Mouse (Mus musculus) intestine, postnatal 0 days (tissue): ENCODE data around the gene Gm20683. TPM values are rescaled to one million over a fixed set of nuclear protein-coding genes. Genes with fewer than 3 reads are reported as not detected.
A peak's percentile ranks its signal among the peaks of the same experiment; 100 is the strongest.

Experiments used
- ATAC-seq: fragments of 200-750 bp; cut with Nextera tagmentation; 2 replicates; pipeline ENCODE4 v1.8.0; 2017; ENCODE audit warnings: mild to moderate bottlenecking, moderate TSS enrichment, moderate library complexity
- H3K27ac ChIP-seq: fragments of 300-500 bp; sonication (generic); 2 replicates; pipeline ENCODE4 v1.5.1; 2014; ENCODE audit warnings: mild to moderate bottlenecking, low read depth, low read length, moderate library complexity
- H3K27me3 ChIP-seq: fragments of 300-500 bp; sonication (generic); replicated peaks from 2 replicates; pipeline ENCODE4 v1.6.1; 2014; ENCODE audit warnings: low read length, mixed read lengths; ENCODE audit not compliant: control insufficient read depth, insufficient read depth
- H3K36me3 ChIP-seq: fragments of 300-500 bp; sonication (generic); 2 replicates; pipeline ENCODE4 v1.6.1; 2014; ENCODE audit warnings: mild to moderate bottlenecking, moderate library complexity; ENCODE audit not compliant: control insufficient read depth, insufficient read depth
- H3K4me1 ChIP-seq: fragments of 300-500 bp; sonication (generic); replicated peaks from 2 replicates; pipeline ENCODE4 v1.6.1; 2014; ENCODE audit warnings: antibody characterized with exemption, low read length, mixed read lengths; ENCODE audit not compliant: control insufficient read depth, insufficient read depth
- H3K4me2 ChIP-seq: fragments of 300-500 bp; sonication (generic); replicated peaks from 2 replicates; pipeline ENCODE4 v1.6.1; 2014; ENCODE audit warnings: low read depth, mild to moderate bottlenecking, moderate library complexity
- H3K4me3 ChIP-seq: fragments of 300-500 bp; sonication (generic); 2 replicates; pipeline ENCODE4 v1.5.1; 2014; ENCODE audit warnings: low read depth, low read length
- H3K9ac ChIP-seq: fragments of 300-500 bp; sonication (generic); 2 replicates; pipeline ENCODE4 v1.6.1; 2014; ENCODE audit warnings: mild to moderate bottlenecking, low read depth, low read length
- H3K9me3 ChIP-seq: fragments of 300-500 bp; sonication (generic); 2 replicates; pipeline ENCODE4 v1.6.1; 2016; ENCODE audit warnings: mixed run types; ENCODE audit not compliant: control insufficient read depth
- CTCF ChIP-seq: sonication (generic); IDR thresholded peaks from 2 replicates; pipeline ENCODE4 v1.5.1; 2016; ENCODE audit warnings: low read depth, mild to moderate bottlenecking, control low read depth, antibody characterized with exemption, moderate library complexity
- WGBS: fragments of 180-500 bp; shearing (Covaris S2); extraction: QIAGEN DNeasy Blood & Tissue Kit; methylation state at CpG from one replicate; pipeline ENCODE4 v1.1.7; 2014; 5-methylcytosine and 5-hydroxymethylcytosine counted together
- polyA plus RNA-seq: library from polyadenylated mRNA; unstranded; fragments of >200 nt; fragmentation: Nextera tagmentation; extraction: Ambion mirVana; gene quantifications from 2 replicates; pipeline ENCODE4 v1.2.1, GENCODE M21; 2015

The Gm20683 gene
- polyA plus RNA-seq, 1 experiment from 2014 or later: 0.90 TPM

DNA sequence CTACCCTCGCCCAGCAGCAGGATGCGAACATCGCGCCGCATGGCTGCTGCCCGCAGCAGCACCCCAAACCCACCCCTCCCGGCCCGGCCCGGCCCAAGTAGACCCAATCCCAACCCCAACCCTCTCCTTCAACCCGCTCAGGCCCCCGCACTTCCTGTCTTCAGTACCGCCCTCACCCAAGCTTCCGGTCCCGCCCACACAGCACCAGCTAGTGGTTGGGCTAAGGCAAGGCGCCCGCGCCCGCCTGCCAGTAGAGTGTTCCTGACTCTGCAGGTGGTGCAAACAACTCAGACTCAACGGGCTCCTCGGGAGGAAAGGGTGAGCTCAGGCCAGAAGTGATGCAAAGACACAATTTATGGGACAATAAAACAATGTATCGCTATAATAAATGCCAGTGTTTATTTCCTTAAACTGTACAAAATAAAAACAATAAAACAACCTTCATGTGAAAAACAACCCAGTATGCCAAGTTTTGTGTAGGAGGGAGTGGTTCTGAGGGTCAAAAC is 2.9 kb upstream of the Gm20683 start, which contains the start of gene Rhot2:
TSS of gene Rhot2 (minus strand) at position 456 of the 506 bp plus-strand sequence.
- Histone ChIP-seq H3K27ac (peak within 1 kb of the TSS; percentile 92), H3K4me2 (peak within 1 kb of the TSS; percentile 95), H3K27me3 (no peaks in the 10 kb centered on the region), H3K9ac (peak within 1 kb of the TSS; percentile 78), H3K4me3 (peak within 1 kb of the TSS; percentile 79), H3K36me3 (peaks cover 31% of the 10 kb centered on the region), H3K9me3 (no peaks in the 10 kb centered on the region), H3K4me1 (0 out of 2 replicates have a peak, but pooled peaks cover 3% of the 10 kb centered on the region)
- TF ChIP-seq CTCF: peak; percentile 77
- ATAC-seq: peak; percentile 85
- 1% methylated on average over 18 of the region's 21 CpGs for WGBS

DNA sequence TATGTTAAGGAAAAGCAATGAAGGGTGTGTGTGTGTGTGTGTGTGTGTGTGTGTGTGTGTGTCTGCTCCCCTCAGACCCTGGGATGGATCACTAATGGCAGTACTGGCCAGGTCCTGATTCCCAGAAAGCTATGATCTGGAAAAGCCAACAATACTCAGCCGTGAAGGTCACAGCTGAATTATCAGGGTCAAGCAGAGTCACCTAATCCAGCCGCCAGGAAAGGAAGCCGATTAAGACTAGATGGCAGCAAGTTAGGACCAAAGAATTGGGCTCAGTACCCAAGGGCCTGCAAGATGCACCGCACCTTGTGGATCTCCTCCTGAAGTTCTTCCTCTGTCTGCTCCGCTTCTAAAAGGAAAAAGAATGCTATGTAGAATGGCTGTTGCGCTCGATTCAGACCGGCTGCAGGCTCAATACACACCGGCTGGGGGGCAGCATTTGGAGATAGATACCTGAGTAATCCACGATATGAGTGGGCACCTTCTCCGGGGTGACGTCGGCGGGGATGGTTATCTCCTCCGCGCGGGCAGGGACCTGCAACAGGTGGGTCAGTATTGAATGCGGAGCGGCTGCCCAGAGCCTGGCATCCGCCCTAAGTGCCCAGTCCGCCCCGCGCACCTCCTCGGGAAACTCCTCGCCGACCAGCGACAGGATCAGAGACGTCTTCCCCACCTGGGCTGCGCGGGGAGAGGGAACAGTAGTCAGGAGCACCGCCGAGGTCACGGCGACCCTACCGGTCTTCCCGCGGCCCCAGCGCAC is 2.3 kb upstream of the Gm20683 start:
- H3K9ac ChIP-seq: peak overlapping the region; percentile 78
- no peaks in the 10 kb centered on the region for H3K27me3 ChIP-seq
- H3K4me2 ChIP-seq: peak overlapping the region; percentile 95
- ATAC-seq: peak; percentile 19; the same call in 1 of the 2 replicates
- H3K9me3 ChIP-seq: no peaks in the 10 kb centered on the region
- H3K27ac ChIP-seq: peak overlapping the region; percentile 92
- H3K4me1 ChIP-seq: peaks cover 3% of the 10 kb centered on the region; the same call in 1 of the 2 replicates
- no peak for TF ChIP-seq CTCF
- peaks cover 34% of the 10 kb centered on the region for H3K36me3 ChIP-seq
- H3K4me3 ChIP-seq: peak overlapping the region; percentile 79
- 2% methylated on average over 37 of the region's 38 CpGs for whole genome bisulfite sequencing

DNA sequence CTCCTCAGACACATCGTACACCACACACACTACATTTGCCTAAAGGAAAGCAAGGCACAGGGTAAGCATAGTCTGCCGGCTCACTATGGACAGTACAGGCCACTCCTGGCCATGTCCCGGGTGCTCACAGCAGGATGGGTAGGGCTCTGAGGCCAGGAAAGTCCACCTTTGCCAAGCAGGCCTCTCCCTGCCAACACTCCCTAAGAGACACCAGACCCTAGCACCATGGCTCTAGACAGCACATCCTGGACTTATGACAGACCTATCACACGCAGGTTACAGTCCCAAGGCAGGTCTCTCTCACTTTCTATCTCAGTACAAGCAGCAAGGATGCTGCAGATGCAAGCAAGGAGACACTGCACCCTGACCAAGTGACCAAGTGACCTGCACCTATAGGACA is 1.6 kb upstream of the Gm20683 start:
- Histone ChIP-seq H3K9ac (no peak overlapping the region), H3K4me1 (peaks cover 3% of the 10 kb centered on the region; the same call in 1 of the 2 replicates), H3K4me3 (peak overlapping the region; percentile 79), H3K9me3 (no peaks in the 10 kb centered on the region), H3K36me3 (peaks cover 35% of the 10 kb centered on the region), H3K4me2 (peak overlapping the region; percentile 95), H3K27ac (peak overlapping the region; percentile 11; the same call in 1 of the 2 replicates), H3K27me3 (no peaks in the 10 kb centered on the region)
- TF ChIP-seq CTCF: no peak
- 81% methylated on average over 4 of the region's 4 CpGs for WGBS
- no peak for ATAC-seq

DNA sequence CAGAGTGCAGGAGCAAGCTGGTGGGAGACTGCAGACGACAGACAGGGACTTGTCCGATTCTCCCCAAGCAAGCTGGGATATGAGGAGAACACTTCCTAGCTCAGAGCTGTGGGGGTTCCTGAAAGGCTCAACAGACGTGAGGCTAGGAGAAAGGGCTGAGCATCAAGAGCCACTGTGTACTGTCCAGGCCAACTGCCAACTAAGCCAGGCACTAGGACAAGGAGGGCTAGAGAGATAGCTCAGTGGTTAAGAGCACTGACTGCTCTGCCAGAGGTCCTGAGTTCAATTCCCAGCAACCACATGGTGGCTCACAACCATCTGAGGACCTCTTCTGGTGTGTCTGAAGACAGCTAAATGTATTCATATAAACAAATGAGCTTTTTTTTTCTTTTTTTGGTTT is 946 bp upstream of the Gm20683 start:
- H3K4me3 ChIP-seq: no peak overlapping the region
- H3K27me3 ChIP-seq: no peaks in the 10 kb centered on the region
- peaks cover 3% of the 10 kb centered on the region; the same call in 1 of the 2 replicates for H3K4me1 ChIP-seq
- no peak overlapping the region for H3K27ac ChIP-seq
- no peak overlapping the region for H3K4me2 ChIP-seq
- TF ChIP-seq CTCF: no peak
- ATAC-seq: no peak
- H3K9ac ChIP-seq: no peak overlapping the region
- WGBS: 77% methylated on average over 3 of the region's 3 CpGs
- peaks cover 38% of the 10 kb centered on the region for H3K36me3 ChIP-seq
- H3K9me3 ChIP-seq: no peaks in the 10 kb centered on the region

DNA sequence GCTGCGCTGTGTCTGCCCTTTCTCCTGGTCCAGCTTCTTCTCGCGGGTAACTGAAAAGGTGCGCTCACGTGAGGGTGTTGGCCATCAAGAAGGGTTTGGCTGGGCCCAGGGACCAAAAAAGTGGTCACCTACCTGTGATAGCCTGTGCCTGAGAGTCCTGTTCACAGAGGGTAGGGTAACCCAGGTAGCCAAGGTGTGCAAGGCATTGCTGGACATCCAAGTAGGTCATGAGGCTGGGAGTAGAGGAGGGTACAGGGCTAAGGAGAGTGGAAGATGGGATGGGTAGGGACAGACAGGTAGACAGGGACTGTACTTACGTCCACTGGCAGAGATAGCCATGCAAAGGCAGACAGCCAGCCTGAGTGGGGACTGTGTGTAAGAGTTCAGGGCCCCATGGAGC is 1.0 kb downstream of the Gm20683 start:
- Histone ChIP-seq H3K9ac (no peak overlapping the region), H3K27me3 (no peaks in the 10 kb centered on the region), H3K4me2 (no peak overlapping the region; the same call in 1 of the 2 replicates), H3K9me3 (no peaks in the 10 kb centered on the region), H3K36me3 (peaks cover 42% of the 10 kb centered on the region), H3K4me3 (no peak overlapping the region), H3K27ac (peak overlapping the region; percentile 85; the same call in 1 of the 2 replicates), H3K4me1 (peaks cover 6% of the 10 kb centered on the region; the same call in 1 of the 2 replicates)
- WGBS: 96% methylated on average over 6 of the region's 6 CpGs
- no peak for TF ChIP-seq CTCF
- ATAC-seq: no peak

DNA sequence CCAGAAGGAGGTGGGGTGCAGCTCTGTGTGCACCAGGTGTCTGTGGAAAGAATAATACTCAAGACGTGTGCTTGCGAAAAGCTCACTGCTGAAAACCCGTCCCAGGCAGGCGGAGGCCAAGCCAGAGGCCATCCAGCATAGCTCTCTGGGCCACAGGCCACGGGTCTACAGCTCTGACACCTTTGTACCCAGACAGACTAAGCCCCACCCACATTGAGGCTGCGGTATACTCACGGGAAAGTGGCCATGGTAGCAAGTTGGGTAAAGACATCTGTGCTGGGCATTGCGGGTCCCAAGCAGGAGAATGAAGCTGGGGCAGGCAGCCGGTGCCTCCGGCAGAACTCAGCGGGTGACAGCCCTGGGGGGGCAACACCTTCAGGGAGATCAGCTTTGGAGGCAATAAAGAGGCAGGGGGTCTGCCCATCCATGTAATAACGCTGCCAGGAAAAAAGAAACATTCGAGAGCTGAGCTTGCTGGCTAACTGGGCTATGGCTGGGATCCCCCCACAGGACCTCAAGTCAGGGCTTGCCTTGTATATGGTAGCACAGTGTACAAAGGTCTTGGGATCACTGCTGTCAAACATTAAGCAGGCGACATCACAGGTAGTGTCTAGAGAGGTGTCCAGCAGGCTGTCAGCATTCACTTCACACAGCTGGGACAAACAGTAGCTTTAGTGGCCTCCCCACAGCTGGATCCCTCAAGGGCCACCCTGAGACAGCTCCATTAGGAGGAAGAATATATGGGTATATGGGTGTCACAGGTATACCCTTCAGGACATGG is 1.9 kb downstream of the Gm20683 start:
- Histone ChIP-seq H3K4me1 (peaks cover 6% of the 10 kb centered on the region; the same call in 1 of the 2 replicates), H3K4me3 (no peak overlapping the region), H3K4me2 (peak overlapping the region; percentile 44), H3K9me3 (no peaks in the 10 kb centered on the region), H3K36me3 (peaks cover 49% of the 10 kb centered on the region), H3K27ac (peak overlapping the region; percentile 85), H3K9ac (no peak overlapping the region), H3K27me3 (no peaks in the 10 kb centered on the region)
- ATAC-seq: peak; percentile 56
- 67% methylated on average over 14 of the region's 14 CpGs for WGBS
- TF ChIP-seq CTCF: no peak
